Mouse (Mus musculus) limb, embryonic 13.5 days (tissue): ENCODE results near the gene Eef1g. TPM values are rescaled to one million over a fixed set of nuclear protein-coding genes. Genes with fewer than 3 reads are reported as not detected.

Experiments used
- ATAC-seq: fragments of 200-750 bp; cut with Nextera tagmentation; 2 replicates; pipeline ENCODE4 v1.8.0; 2017; ENCODE audit warnings: low read depth, moderate number of reproducible peaks, moderate TSS enrichment; ENCODE audit not compliant: low FRiP score
- H3K27ac ChIP-seq: fragments of 300-500 bp; sonication (generic); 2 replicates; pipeline ENCODE4 v1.5.1; 2015; ENCODE audit warnings: inconsistent platforms, mild to moderate bottlenecking, moderate library complexity
- H3K27me3 ChIP-seq: fragments of 300-500 bp; sonication (generic); 2 replicates; pipeline ENCODE4 v1.6.1; 2015; ENCODE audit warnings: mild to moderate bottlenecking, inconsistent platforms
- H3K36me3 ChIP-seq: fragments of 300-500 bp; sonication (generic); 2 replicates; pipeline ENCODE4 v1.6.1; 2015; ENCODE audit warnings: inconsistent platforms, mild to moderate bottlenecking, moderate library complexity
- H3K4me1 ChIP-seq: fragments of 300-500 bp; sonication (generic); 2 replicates; pipeline ENCODE4 v1.6.1; 2015; ENCODE audit warnings: inconsistent platforms
- H3K4me2 ChIP-seq: fragments of 300-500 bp; sonication (generic); replicated peaks from 2 replicates; pipeline ENCODE4 v1.6.1; 2015; ENCODE audit warnings: inconsistent platforms, mild to moderate bottlenecking, moderate library complexity
- H3K4me3 ChIP-seq: fragments of 300-500 bp; sonication (generic); 2 replicates; pipeline ENCODE4 v1.5.1; 2015; ENCODE audit warnings: moderate library complexity, mild to moderate bottlenecking, inconsistent platforms
- H3K9ac ChIP-seq: fragments of 300-500 bp; sonication (generic); 2 replicates; pipeline ENCODE4 v1.6.1; 2015; ENCODE audit warnings: mild to moderate bottlenecking, inconsistent platforms
- H3K9me3 ChIP-seq: fragments of 300-500 bp; sonication (generic); 2 replicates; pipeline ENCODE4 v1.6.1; 2016; ENCODE audit warnings: inconsistent platforms
- WGBS: fragments of 180-500 bp; shearing (Covaris S2); methylation state at CpG from one replicate; pipeline ENCODE4 v1.1.7; 2015; 5-methylcytosine and 5-hydroxymethylcytosine counted together
- polyA plus RNA-seq: library from polyadenylated mRNA; unstranded; fragments of >200 nt; fragmentation: Nextera tagmentation; extraction: Ambion mirVana; gene quantifications from 2 replicates; pipeline ENCODE4 v1.2.1, GENCODE M21; 2015

Gene Eef1g
- polyA plus RNA-seq = 508 and 512 TPM in 2 replicates

- ATAC-seq = peak; percentile 99
- H3K36me3 ChIP-seq = peaks cover 75% of the 10 kb centered on the region
- WGBS = under 1% methylated on average over 52 of the region's 52 CpGs
Observed at GRCm38 (mm10) chr19:8966590-8967372, at the start of gene Eef1g. Eef1g (plus strand) TSS chr19:8967041.

GRCm38 (mm10) chr19:8919000-8919399 is 47.8 kb upstream of the Eef1g start:
- ATAC-seq = no peak
- H3K36me3 ChIP-seq = peaks cover 35% of the 10 kb centered on the region
- 90% methylated on average over 3 of the region's 3 CpGs for WGBS
- no peak overlapping the region for H3K9ac ChIP-seq
- H3K4me3 ChIP-seq = no peak overlapping the region
- no peaks in the 10 kb centered on the region for H3K9me3 ChIP-seq
- peaks cover 13% of the 10 kb centered on the region for H3K4me1 ChIP-seq
- no peaks in the 10 kb centered on the region for H3K27me3 ChIP-seq
- H3K27ac ChIP-seq = no peak overlapping the region
- no peak overlapping the region for H3K4me2 ChIP-seq

More at GRCm38 (mm10) chr19:8966590-8967372, at the start of gene Eef1g:
- Histone ChIP-seq H3K4me2 (peak within 1 kb of the TSS; percentile 92), H3K27ac (peak within 1 kb of the TSS; percentile 96), H3K9me3 (no peaks in the 10 kb centered on the region), H3K27me3 (no peaks in the 10 kb centered on the region), H3K9ac (peak within 1 kb of the TSS; percentile 95), H3K4me3 (peak within 1 kb of the TSS; percentile 87), H3K4me1 (peaks cover 28% of the 10 kb centered on the region)

- Histone ChIP-seq H3K27ac (peak overlapping the region; percentile 80; the same call in 1 of the 2 replicates), H3K9ac (no peak overlapping the region)
- 68% methylated on average over 6 of the region's 6 CpGs for WGBS
Observed at GRCm38 (mm10) chr19:8919684-8920072, 47.2 kb upstream of the Eef1g start.

GRCm38 (mm10) chr19:8920073-8920736 is 46.6 kb upstream of the Eef1g start, which contains the start of gene B3gat3:
B3gat3 (plus strand) TSS chr19:8920374.
- H3K9ac ChIP-seq = peak within 1 kb of the TSS; percentile 82
- H3K4me1 ChIP-seq = peaks cover 13% of the 10 kb centered on the region
- peak within 1 kb of the TSS; percentile 80 for H3K27ac ChIP-seq
- H3K27me3 ChIP-seq = no peaks in the 10 kb centered on the region
- peak within 1 kb of the TSS; percentile 75 for H3K4me3 ChIP-seq
- ATAC-seq = peak; percentile 96
- peaks cover 25% of the 10 kb centered on the region for H3K36me3 ChIP-seq
- no peaks in the 10 kb centered on the region for H3K9me3 ChIP-seq
- 2% methylated on average over 46 of the region's 50 CpGs for WGBS
- peak within 1 kb of the TSS; percentile 77 for H3K4me2 ChIP-seq

More at GRCm38 (mm10) chr19:8919684-8920072, 47.2 kb upstream of the Eef1g start:
- H3K4me2 ChIP-seq = peak overlapping the region; percentile 77
- no peaks in the 10 kb centered on the region for H3K9me3 ChIP-seq
- H3K36me3 ChIP-seq = peaks cover 28% of the 10 kb centered on the region
- H3K4me1 ChIP-seq = peaks cover 13% of the 10 kb centered on the region
- no peaks in the 10 kb centered on the region for H3K27me3 ChIP-seq
- peak overlapping the region; percentile 75 for H3K4me3 ChIP-seq
- ATAC-seq = no peak

- WGBS = 1% methylated on average over 6 of the region's 6 CpGs
- H3K4me1 ChIP-seq = peaks cover 13% of the 10 kb centered on the region
- no peaks in the 10 kb centered on the region for H3K9me3 ChIP-seq
- peaks cover 25% of the 10 kb centered on the region for H3K36me3 ChIP-seq
- no peaks in the 10 kb centered on the region for H3K27me3 ChIP-seq
- H3K9ac ChIP-seq = peak overlapping the region; percentile 82
- peak overlapping the region; percentile 80 for H3K27ac ChIP-seq
- ATAC-seq = no peak
- H3K4me2 ChIP-seq = peak overlapping the region; percentile 77
- peak overlapping the region; percentile 75 for H3K4me3 ChIP-seq
Observed at GRCm38 (mm10) chr19:8920836-8921291, 46.0 kb upstream of the Eef1g start.

- WGBS = 77% methylated on average over 9 of the region's 9 CpGs
- H3K36me3 ChIP-seq = peaks cover 24% of the 10 kb centered on the region
- ATAC-seq = no peak
- no peaks in the 10 kb centered on the region for H3K9me3 ChIP-seq
- peak overlapping the region; percentile 77 for H3K4me2 ChIP-seq
- no peak overlapping the region for H3K4me3 ChIP-seq
- H3K27me3 ChIP-seq = no peaks in the 10 kb centered on the region
- H3K4me1 ChIP-seq = peaks cover 13% of the 10 kb centered on the region
- H3K9ac ChIP-seq = peak overlapping the region; percentile 46
- no peak overlapping the region for H3K27ac ChIP-seq
Observed at GRCm38 (mm10) chr19:8921741-8922140, 45.1 kb upstream of the Eef1g start.

- WGBS = 85% methylated on average over 2 of the region's 2 CpGs
- no peak overlapping the region for H3K4me3 ChIP-seq
- peaks cover 13% of the 10 kb centered on the region for H3K4me1 ChIP-seq
- H3K27ac ChIP-seq = no peak overlapping the region
- peak overlapping the region; percentile 25; the same call in 1 of the 2 replicates for H3K9ac ChIP-seq
- no peaks in the 10 kb centered on the region for H3K27me3 ChIP-seq
- no peak for ATAC-seq
- H3K36me3 ChIP-seq = peaks cover 35% of the 10 kb centered on the region
- H3K9me3 ChIP-seq = no peaks in the 10 kb centered on the region
- H3K4me2 ChIP-seq = no peak overlapping the region
Observed at GRCm38 (mm10) chr19:8926766-8927165, 40.1 kb upstream of the Eef1g start.

GRCm38 (mm10) chr19:8927891-8928525 is 38.8 kb upstream of the Eef1g start:
- ATAC-seq = no peak
- H3K36me3 ChIP-seq = peaks cover 42% of the 10 kb centered on the region
- no peak overlapping the region for H3K4me2 ChIP-seq
- no peak overlapping the region for H3K4me3 ChIP-seq
- peaks cover 11% of the 10 kb centered on the region for H3K4me1 ChIP-seq
- H3K9ac ChIP-seq = no peak overlapping the region
- no peaks in the 10 kb centered on the region for H3K27me3 ChIP-seq
- H3K27ac ChIP-seq = no peak overlapping the region
- 87% methylated on average over 12 of the region's 12 CpGs for WGBS
- H3K9me3 ChIP-seq = no peaks in the 10 kb centered on the region

- whole genome bisulfite sequencing = 20% methylated on average over 16 of the region's 16 CpGs
Observed at GRCm38 (mm10) chr19:8928689-8929223, 38.1 kb upstream of the Eef1g start.

GRCm38 (mm10) chr19:8929224-8930088 is 37.4 kb upstream of the Eef1g start, which contains the start of the genes Rom1 and Eml3:
Rom1 (minus strand) TSS chr19:8929356.
Eml3 (plus strand) TSS chr19:8929552.
- Histone ChIP-seq H3K36me3 (peaks cover 56% of the 10 kb centered on the region), H3K4me3 (peak within 1 kb of the TSS; percentile 80), H3K27me3 (no peaks in the 10 kb centered on the region), H3K9ac (peak within 1 kb of the TSS; percentile 91), H3K27ac (peak within 1 kb of the TSS; percentile 74), H3K4me2 (peak within 1 kb of the TSS; percentile 72), H3K4me1 (peaks cover 11% of the 10 kb centered on the region), H3K9me3 (no peaks in the 10 kb centered on the region)
- peak; percentile 84 for ATAC-seq
- under 1% methylated on average over 59 of the region's 74 CpGs for WGBS

More at GRCm38 (mm10) chr19:8928689-8929223, 38.1 kb upstream of the Eef1g start:
- H3K27ac ChIP-seq = peak overlapping the region; percentile 74; the same call in 1 of the 2 replicates
- H3K9ac ChIP-seq = peak overlapping the region; percentile 91
- H3K4me1 ChIP-seq = peaks cover 11% of the 10 kb centered on the region
- H3K9me3 ChIP-seq = no peaks in the 10 kb centered on the region
- H3K27me3 ChIP-seq = no peaks in the 10 kb centered on the region
- peak overlapping the region; percentile 80 for H3K4me3 ChIP-seq
- H3K36me3 ChIP-seq = peaks cover 49% of the 10 kb centered on the region
- H3K4me2 ChIP-seq = peak overlapping the region; percentile 72
- peak; percentile 13; the same call in 1 of the 2 replicates for ATAC-seq
